Mouse (Mus musculus) bone marrow macrophage, adult 2 months (primary cell): ENCODE data around the gene Grid1.

Experiments
- CTCF ChIP-seq: IDR thresholded peaks from 2 replicates; pipeline ENCODE4 v1.5.1; 2012; ENCODE audit warnings: low read depth, mild to moderate bottlenecking, low read length, moderate library complexity
- POLR2A ChIP-seq: IDR thresholded peaks from 2 replicates; pipeline ENCODE4 v1.6.1; 2012; ENCODE audit warnings: mild to moderate bottlenecking, low read depth, low read length, borderline replicate concordance

DNA sequence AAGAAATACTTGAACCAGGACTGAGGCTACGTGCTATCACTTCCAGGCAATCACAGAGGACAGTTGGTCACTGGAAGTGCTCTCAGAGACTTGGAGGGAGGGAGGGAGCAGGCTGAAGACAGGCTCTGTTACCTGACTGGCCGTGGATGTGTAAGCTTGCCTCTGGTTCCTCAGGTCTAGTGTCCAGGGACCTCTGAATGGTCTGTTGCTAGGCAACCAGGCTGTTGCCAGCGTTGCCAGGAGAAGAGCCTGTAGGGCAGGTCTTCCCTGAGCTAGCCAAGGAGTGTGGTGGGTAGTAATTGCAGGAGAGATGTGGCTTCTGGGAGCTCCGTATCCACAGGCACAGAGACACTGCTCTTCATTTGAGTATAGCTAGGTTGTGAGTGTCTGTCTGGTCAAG, 113.3 kb downstream of the Grid1 start:
- no peak for TF ChIP-seq CTCF
- TF ChIP-seq POLR2A, result no peak
